ENCODE assay signal across 12 mouse cellular contexts in genomic region chr11:36420047-36420446, GRCm38 (mm10).
"Had no signal": no experiment of that assay in that cellular context is flagged by ENCODE, and none has a peak within 500 bp of the region (broad histone marks: within the 10 kb centered on the region; RNA-seq: fewer than 3 reads in every experiment).

No protein-coding gene starts in this region.

- ATAC-seq: intestine, embryonic 16.5 days had no signal

- H3K4me3 ChIP-seq: limb, embryonic 13.5 days; liver, embryonic 13.5 days; midbrain, embryonic 12.5 days; neural tube, embryonic 12.5 days had no signal

- H3K4me2 ChIP-seq: limb, embryonic 13.5 days; liver, embryonic 13.5 days; midbrain, embryonic 12.5 days; neural tube, embryonic 12.5 days had no signal

- H3K36me3 ChIP-seq: limb, embryonic 13.5 days; liver, embryonic 13.5 days; midbrain, embryonic 12.5 days; neural tube, embryonic 12.5 days had no signal

- H3K27ac ChIP-seq: limb, embryonic 13.5 days; liver, embryonic 13.5 days; macrophage; midbrain, embryonic 12.5 days; neural tube, embryonic 12.5 days had no signal

- H3K27me3 ChIP-seq: limb, embryonic 13.5 days; liver, embryonic 13.5 days; midbrain, embryonic 12.5 days; neural tube, embryonic 12.5 days had no signal

- DNase-seq: kidney, adult 18-20 months; kidney, adult 9 months; kidney, postnatal 36 days; left cerebral cortex, postnatal 4 days; liver, embryonic 13.5 days; lung, adult 2 months; thymus, postnatal 25 days had no signal

- H3K9me3 ChIP-seq: limb, embryonic 13.5 days; liver, embryonic 13.5 days; midbrain, embryonic 12.5 days; neural tube, embryonic 12.5 days had no signal

- H3K4me1 ChIP-seq: liver, embryonic 13.5 days; neural tube, embryonic 12.5 days had no signal

- H3K9ac ChIP-seq: limb, embryonic 13.5 days; liver, embryonic 13.5 days; midbrain, embryonic 12.5 days; neural tube, embryonic 12.5 days had no signal
